Mouse (Mus musculus) limb, embryonic 10.5 days (tissue): ENCODE measurements around the gene Catsperd. TPM values are rescaled to one million over a fixed set of nuclear protein-coding genes. Genes with fewer than 3 reads are reported as not detected.

ENCODE experiments used
- DNase-seq: peaks from one replicate; pipeline ENCODE4 v3.0.0-alpha.2; 2017; ENCODE audit warnings: low spot score
- H3K27ac ChIP-seq: fragments of 300-500 bp; sonication (generic); 2 replicates; pipeline ENCODE4 v1.5.1; 2016; ENCODE audit warnings: mild to moderate bottlenecking
- H3K27me3 ChIP-seq: fragments of 300-500 bp; sonication (generic); 2 replicates; pipeline ENCODE4 v1.6.1; 2016; ENCODE audit warnings: low read depth, mild to moderate bottlenecking; ENCODE audit not compliant: poor library complexity, severe bottlenecking
- H3K36me3 ChIP-seq: fragments of 300-500 bp; sonication (generic); 2 replicates; pipeline ENCODE4 v1.6.1; 2016; ENCODE audit warnings: mild to moderate bottlenecking, moderate library complexity
- H3K4me1 ChIP-seq: fragments of 300-500 bp; sonication (generic); 2 replicates; pipeline ENCODE4 v1.6.1; 2016
- H3K4me3 ChIP-seq: fragments of 300-500 bp; sonication (generic); 2 replicates; pipeline ENCODE4 v1.5.1; 2016; ENCODE audit warnings: mild to moderate bottlenecking, moderate library complexity
- H3K9me3 ChIP-seq: fragments of 300-500 bp; sonication (generic); replicated peaks from 2 replicates; pipeline ENCODE4 v1.6.1; 2016; ENCODE audit warnings: mild to moderate bottlenecking
- WGBS: fragments of 180-500 bp; shearing (Covaris S2); methylation state at CpG from one replicate; pipeline ENCODE4 v1.1.7; 2016; 5-methylcytosine and 5-hydroxymethylcytosine counted together
- polyA plus RNA-seq: library from polyadenylated mRNA; unstranded; fragments of >200 nt; fragmentation: Nextera tagmentation; extraction: Ambion mirVana; gene quantifications from 2 replicates; pipeline ENCODE4 v1.2.1, GENCODE M21; 2016

Gene Catsperd
- 0.54 and 1.0 TPM in 2 replicates for polyA plus RNA-seq

GRCm38 (mm10) chr17:56627530-56628277, at the start of gene Catsperd:
TSS of gene Catsperd (plus strand) at chr17:56628143.
- H3K36me3 ChIP-seq = peaks cover 27% of the 10 kb centered on the region
- H3K4me1 ChIP-seq = peaks cover 29% of the 10 kb centered on the region
- H3K27me3 ChIP-seq = no peaks in the 10 kb centered on the region
- WGBS = 8% methylated on average over 26 of the region's 26 CpGs
- DNase-seq = peak; percentile 60
- peak within 1 kb of the TSS; percentile 88 for H3K27ac ChIP-seq
- H3K9me3 ChIP-seq = no peaks in the 10 kb centered on the region
- peak within 1 kb of the TSS; percentile 98 for H3K4me3 ChIP-seq

GRCm38 (mm10) chr17:56583071-56583470, 44.9 kb upstream of the Catsperd start:
- no peaks in the 10 kb centered on the region for H3K9me3 ChIP-seq
- WGBS = 77% methylated on average over 1 of the region's 1 CpGs
- H3K27me3 ChIP-seq = no peaks in the 10 kb centered on the region
- H3K4me1 ChIP-seq = peaks cover 44% of the 10 kb centered on the region
- H3K27ac ChIP-seq = peak overlapping the region; percentile 96
- peak overlapping the region; percentile 94 for H3K4me3 ChIP-seq
- H3K36me3 ChIP-seq = peaks cover 74% of the 10 kb centered on the region
- no peak for DNase-seq

- WGBS = 5% methylated on average over 33 of the region's 33 CpGs
- Histone ChIP-seq H3K9me3 (no peaks in the 10 kb centered on the region), H3K36me3 (peaks cover 74% of the 10 kb centered on the region), H3K27me3 (no peaks in the 10 kb centered on the region), H3K27ac (peak overlapping the region; percentile 96), H3K4me3 (peak overlapping the region; percentile 94), H3K4me1 (peaks cover 45% of the 10 kb centered on the region)
- no peak for DNase-seq
Measured at GRCm38 (mm10) chr17:56583611-56584256, 44.2 kb upstream of the Catsperd start.

- Histone ChIP-seq H3K36me3 (peaks cover 74% of the 10 kb centered on the region), H3K27me3 (no peaks in the 10 kb centered on the region), H3K4me3 (peak within 1 kb of the TSS; percentile 94), H3K4me1 (peaks cover 45% of the 10 kb centered on the region), H3K9me3 (no peaks in the 10 kb centered on the region), H3K27ac (peak within 1 kb of the TSS; percentile 96)
- WGBS = under 1% methylated on average over 99 of the region's 101 CpGs
- peak; percentile 99 for DNase-seq
Measured at GRCm38 (mm10) chr17:56584257-56585130, 43.4 kb upstream of the Catsperd start, which contains the start of the genes Safb2 and Safb. TSS of gene Safb2 (minus strand) at chr17:56584585. TSS of gene Safb (plus strand) at chr17:56584825.

- Histone ChIP-seq H3K4me3 (peak overlapping the region; percentile 94), H3K27ac (peak overlapping the region; percentile 96), H3K36me3 (peaks cover 74% of the 10 kb centered on the region), H3K27me3 (no peaks in the 10 kb centered on the region), H3K4me1 (peaks cover 45% of the 10 kb centered on the region), H3K9me3 (no peaks in the 10 kb centered on the region)
- WGBS = under 1% methylated on average over 61 of the region's 61 CpGs
- peak; percentile 71 for DNase-seq
Measured at GRCm38 (mm10) chr17:56585171-56585821, 42.6 kb upstream of the Catsperd start.

- no peak overlapping the region for H3K27ac ChIP-seq
- 90% methylated on average over 1 of the region's 1 CpGs for whole genome bisulfite sequencing
- H3K4me3 ChIP-seq = no peak overlapping the region
- H3K9me3 ChIP-seq = no peaks in the 10 kb centered on the region
- no peaks in the 10 kb centered on the region for H3K27me3 ChIP-seq
- H3K36me3 ChIP-seq = peaks cover 74% of the 10 kb centered on the region
- H3K4me1 ChIP-seq = peaks cover 31% of the 10 kb centered on the region
- DNase-seq = no peak
Measured at GRCm38 (mm10) chr17:56587773-56588172, 40.2 kb upstream of the Catsperd start.

- no peak overlapping the region for H3K27ac ChIP-seq
- no peak for DNase-seq
- H3K4me1 ChIP-seq = peaks cover 22% of the 10 kb centered on the region
- H3K27me3 ChIP-seq = no peaks in the 10 kb centered on the region
- peaks cover 82% of the 10 kb centered on the region for H3K36me3 ChIP-seq
- no peaks in the 10 kb centered on the region for H3K9me3 ChIP-seq
- WGBS = 96% methylated on average over 4 of the region's 4 CpGs
- H3K4me3 ChIP-seq = no peak overlapping the region
Measured at GRCm38 (mm10) chr17:56588921-56589320, 39.0 kb upstream of the Catsperd start.

- Histone ChIP-seq H3K36me3 (peaks cover 100% of the 10 kb centered on the region), H3K27ac (no peak overlapping the region), H3K9me3 (no peaks in the 10 kb centered on the region), H3K27me3 (no peaks in the 10 kb centered on the region), H3K4me1 (peaks cover 6% of the 10 kb centered on the region; the same call in 1 of the 2 replicates), H3K4me3 (no peak overlapping the region)
- DNase-seq = no peak
Measured at GRCm38 (mm10) chr17:56592553-56592952, 35.4 kb upstream of the Catsperd start.

GRCm38 (mm10) chr17:56593527-56594271, 34.2 kb upstream of the Catsperd start:
- DNase-seq = no peak
- H3K9me3 ChIP-seq = no peaks in the 10 kb centered on the region
- no peaks in the 10 kb centered on the region for H3K27me3 ChIP-seq
- peaks cover 97% of the 10 kb centered on the region for H3K36me3 ChIP-seq
- WGBS = 95% methylated on average over 8 of the region's 8 CpGs
- H3K4me3 ChIP-seq = no peak overlapping the region
- H3K27ac ChIP-seq = no peak overlapping the region
- H3K4me1 ChIP-seq = no peaks in the 10 kb centered on the region

- 96% methylated on average over 28 of the region's 28 CpGs for WGBS
- Histone ChIP-seq H3K36me3 (peaks cover 94% of the 10 kb centered on the region), H3K4me1 (peaks cover 10% of the 10 kb centered on the region), H3K27me3 (no peaks in the 10 kb centered on the region), H3K27ac (no peak overlapping the region), H3K9me3 (no peaks in the 10 kb centered on the region), H3K4me3 (no peak overlapping the region)
- DNase-seq = no peak
Measured at GRCm38 (mm10) chr17:56603186-56604069, 24.5 kb upstream of the Catsperd start.

GRCm38 (mm10) chr17:56604070-56604380, 23.9 kb upstream of the Catsperd start:
- H3K4me1 ChIP-seq = peaks cover 16% of the 10 kb centered on the region
- H3K4me3 ChIP-seq = no peak overlapping the region; the same call in 1 of the 2 replicates
- no peaks in the 10 kb centered on the region for H3K9me3 ChIP-seq
- 91% methylated on average over 9 of the region's 9 CpGs for WGBS
- H3K27me3 ChIP-seq = no peaks in the 10 kb centered on the region
- no peak for DNase-seq
- no peak overlapping the region for H3K27ac ChIP-seq
- H3K36me3 ChIP-seq = peaks cover 92% of the 10 kb centered on the region
